Comparison of ENCODE assay signal across 8 mouse cellular contexts in the genomic region with DNA sequence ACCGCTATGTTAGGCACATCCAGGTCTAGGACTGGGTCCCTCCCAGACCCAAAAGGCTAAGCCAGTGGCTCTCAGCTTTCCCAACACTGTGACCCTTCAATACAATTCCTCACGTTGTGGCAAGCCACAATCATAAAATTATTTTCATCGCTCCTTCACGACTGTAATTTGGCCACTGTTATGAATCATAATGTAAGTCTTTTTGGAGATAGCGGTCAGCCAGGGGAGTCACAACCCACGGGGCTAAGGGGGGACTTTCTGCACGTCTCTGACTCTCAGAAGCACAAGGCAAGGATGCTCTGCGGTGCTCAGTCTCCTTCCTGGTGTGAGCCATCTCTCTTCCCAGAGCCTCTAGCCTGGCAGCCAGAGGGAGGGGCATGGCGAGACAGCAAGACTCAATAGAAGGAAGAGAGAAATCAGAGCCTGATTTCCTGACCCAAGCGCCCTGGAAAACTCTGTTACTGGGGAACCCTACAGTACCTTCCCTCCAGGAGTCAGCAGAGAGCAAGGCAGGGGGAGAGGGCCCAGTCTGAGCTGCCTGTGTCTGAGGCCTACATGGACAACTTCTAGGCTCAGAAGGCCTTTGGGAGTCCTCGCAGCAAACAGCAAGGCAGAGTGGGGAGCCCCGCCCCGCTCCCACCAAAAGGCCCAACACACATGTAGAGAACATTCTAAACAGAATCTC. TPM values are rescaled to one million over a fixed set of nuclear protein-coding genes. Genes with fewer than 3 reads are reported as not detected.
DNase-seq lines count a peak whose midpoint lies in the region; ATAC-seq and TF ChIP-seq lines count a peak whose summit lies in the region.

No protein-coding gene starts in this region.

- peak overlapping the region; percentile 68 for H3K9ac ChIP-seq in intestine, embryonic 16.5 days (ENCODE audit: low read depth, low read length)
- H3K9ac ChIP-seq in neural tube, embryonic 14.5 days (replicated peaks; ENCODE audit: low read depth, low read length), result peak overlapping the region; percentile 30

- no peaks in the 10 kb centered on the region for H3K9me3 ChIP-seq in embryonic facial prominence, embryonic 10.5 days
- no peaks in the 10 kb centered on the region for H3K9me3 ChIP-seq in intestine, embryonic 16.5 days (ENCODE audit: control insufficient read depth, low read length)
- H3K9me3 ChIP-seq in neural tube, embryonic 14.5 days (ENCODE audit: control insufficient read depth, low read length), result no peaks in the 10 kb centered on the region

- DNase-seq in layer of hippocampus, adult 2 months (ENCODE audit: low spot score in 2 of 2), result no peak
- DNase-seq in layer of hippocampus, adult 11-12 months (ENCODE audit: low spot score), result no peak
- peak; percentile 67 for DNase-seq in embryonic facial prominence, embryonic 10.5 days (ENCODE audit: low spot score)
- DNase-seq in adrenal gland, postnatal 14 days, result no peak
- DNase-seq in Muller cell, postnatal 12 days (ENCODE audit: inconsistent ontology term), result no peak

- peak; percentile 38 for TF ChIP-seq CTCF in layer of hippocampus, adult 2 months (conservative IDR thresholded peaks at IDR 0.05)

- H3K36me3 ChIP-seq in embryonic facial prominence, embryonic 10.5 days (replicated peaks), result peaks cover 94% of the 10 kb centered on the region
- no peaks in the 10 kb centered on the region for H3K36me3 ChIP-seq in intestine, embryonic 16.5 days (ENCODE audit: control insufficient read depth, insufficient read depth, low read length)
- no peaks in the 10 kb centered on the region for H3K36me3 ChIP-seq in neural tube, embryonic 14.5 days (ENCODE audit: control insufficient read depth, insufficient read depth, low read length)

- peaks cover 64% of the 10 kb centered on the region for H3K4me1 ChIP-seq in embryonic facial prominence, embryonic 10.5 days
- H3K4me1 ChIP-seq in intestine, embryonic 16.5 days (ENCODE audit: control insufficient read depth, insufficient read depth, low read length), result peaks cover 13% of the 10 kb centered on the region
- peaks cover 36% of the 10 kb centered on the region for H3K4me1 ChIP-seq in neural tube, embryonic 14.5 days (ENCODE audit: control insufficient read depth, insufficient read depth, low read length)

- WGBS in embryonic facial prominence, embryonic 10.5 days, result 33% methylated on average over 13 of the region's 13 CpGs
- 54% methylated on average over 13 of the region's 13 CpGs for WGBS in intestine, embryonic 16.5 days
- WGBS in neural tube, embryonic 14.5 days, result 35% methylated on average over 13 of the region's 13 CpGs

- ATAC-seq in intestine, embryonic 16.5 days, result peak; percentile 48
- ATAC-seq in neural tube, embryonic 14.5 days (ENCODE audit: low read depth), result no peak
- ATAC-seq in CD4-positive, CD25-positive, alpha-beta regulatory T cell, adult 4 months, result no peak

- H3K4me2 ChIP-seq in intestine, embryonic 16.5 days (ENCODE audit: low read depth, low read length), result 0 out of 2 replicates have a peak overlapping the region, but pooled peaks have one; percentile 36
- H3K4me2 ChIP-seq in neural tube, embryonic 14.5 days (ENCODE audit: low read depth, low read length), result peak overlapping the region; percentile 50

- no peak overlapping the region; the same call in 1 of the 2 replicates for H3K4me3 ChIP-seq in layer of hippocampus, adult 2 months
- peak overlapping the region; percentile 44 for H3K4me3 ChIP-seq in embryonic facial prominence, embryonic 10.5 days
- no peak overlapping the region for H3K4me3 ChIP-seq in intestine, embryonic 16.5 days (ENCODE audit: low read length)
- no peak overlapping the region; the same call in 1 of the 2 replicates for H3K4me3 ChIP-seq in neural tube, embryonic 14.5 days (ENCODE audit: low read depth, low read length)

- H3K27me3 ChIP-seq in embryonic facial prominence, embryonic 10.5 days (replicated peaks; ENCODE audit: low read depth, poor library complexity, severe bottlenecking), result no peaks in the 10 kb centered on the region
- H3K27me3 ChIP-seq in intestine, embryonic 16.5 days (replicated peaks; ENCODE audit: control insufficient read depth, insufficient read depth, low read length), result 0 out of 2 replicates have a peak, but pooled peaks cover 12% of the 10 kb centered on the region
- H3K27me3 ChIP-seq in neural tube, embryonic 14.5 days (ENCODE audit: control insufficient read depth, insufficient read depth, low read length), result no peaks in the 10 kb centered on the region

- H3K27ac ChIP-seq in layer of hippocampus, adult 2 months, result 0 out of 2 replicates have a peak overlapping the region, but pooled peaks have one; percentile 57
- peak overlapping the region; percentile 95 for H3K27ac ChIP-seq in embryonic facial prominence, embryonic 10.5 days (replicated peaks)
- peak overlapping the region; percentile 29; the same call in 1 of the 2 replicates for H3K27ac ChIP-seq in intestine, embryonic 16.5 days (ENCODE audit: low read length)
- H3K27ac ChIP-seq in neural tube, embryonic 14.5 days (ENCODE audit: low read depth, low read length), result peak overlapping the region; percentile 83

RNA-seq across cellular contexts. Expression of gene Col2a1, which starts 12.3 kb away (rescaled TPM):
- total RNA-seq in layer of hippocampus, adult 2 months (2021), result 1 to 10 TPM in 1 of 2 experiments, under 1 TPM in 1; 0.61 to 1.2 TPM
- polyA plus RNA-seq in embryonic facial prominence, embryonic 10.5 days (2016; fragmentation: Nextera tagmentation; extraction: Ambion mirVana), result 271 and 282 TPM in 2 replicates
- 0.33 and 0.53 TPM in 2 replicates for polyA plus RNA-seq in intestine, embryonic 16.5 days (2015; fragmentation: Nextera tagmentation; extraction: Ambion mirVana)
- 11.3 and 26.0 TPM in 2 replicates for polyA plus RNA-seq in neural tube, embryonic 14.5 days (2014; fragmentation: Nextera tagmentation; extraction: Ambion mirVana)
- polyA plus RNA-seq in CD4-positive, CD25-positive, alpha-beta regulatory T cell, adult 4 months (2017; shearing (Covaris generic)), result not detected
- total RNA-seq in adrenal gland, postnatal 14 days (2021), result 0.23 TPM in 1 of 2 replicates, not detected in the other

RNA-seq across cellular contexts. Expression of gene Tmem106c, which starts 28.2 kb away (rescaled TPM):
- total RNA-seq in layer of hippocampus, adult 2 months (2021), result 10 to 100 TPM; 32.8 to 34.1 TPM
- 36.0 and 38.1 TPM in 2 replicates for polyA plus RNA-seq in embryonic facial prominence, embryonic 10.5 days (2016; fragmentation: Nextera tagmentation; extraction: Ambion mirVana)
- 47.5 and 51.6 TPM in 2 replicates for polyA plus RNA-seq in intestine, embryonic 16.5 days (2015; fragmentation: Nextera tagmentation; extraction: Ambion mirVana)
- 51.0 and 53.6 TPM in 2 replicates for polyA plus RNA-seq in neural tube, embryonic 14.5 days (2014; fragmentation: Nextera tagmentation; extraction: Ambion mirVana)
- polyA plus RNA-seq in CD4-positive, CD25-positive, alpha-beta regulatory T cell, adult 4 months (2017; shearing (Covaris generic)), result 10 to 100 TPM; 25.3 to 25.8 TPM
- 39.4 and 40.9 TPM in 2 replicates for total RNA-seq in adrenal gland, postnatal 14 days (2021)

Comparison
In these comparisons a context has a peak if more than half of its experiments do, and no peak if none do; other contexts are left out.
1. H3K27ac ChIP-seq: peak in every context shown above with its lines; median percentile 95 in embryonic facial prominence, embryonic 10.5 days; 83 in neural tube, embryonic 14.5 days; 57 in layer of hippocampus, adult 2 months; 29 in intestine, embryonic 16.5 days.
2. RNA of gene Col2a1, which starts 12.3 kb away (polyA plus RNA-seq): 271 to 282 TPM in embryonic facial prominence, embryonic 10.5 days; 11.3 to 26.0 TPM in neural tube, embryonic 14.5 days, 0.33 to 0.53 TPM in intestine, embryonic 16.5 days and not detected in CD4-positive, CD25-positive, alpha-beta regulatory T cell, adult 4 months; every median in the first group is over 10 times any median in the second.